Mouse (Mus musculus): ENCODE data around the gene Eif3g. TPM values are rescaled to one million over a fixed set of nuclear protein-coding genes. Genes with fewer than 3 reads are reported as not detected.

The Eif3g gene
- polyA plus RNA-seq, 1 experiment from 2014 or later: 243 TPM

- Histone ChIP-seq H3K9ac (ENCODE audit: low read depth, low read length) (no peak overlapping the region), H3K4me1 (ENCODE audit: control insufficient read depth, insufficient read depth, low read depth, low read length) (peaks cover 11% of the 10 kb centered on the region), H3K4me2 (ENCODE audit: low read length) (no peak overlapping the region), H3K4me3 (ENCODE audit: low read length) (no peak overlapping the region), H3K27me3 (replicated peaks; ENCODE audit: control insufficient read depth, insufficient read depth, low read length) (no peaks in the 10 kb centered on the region), H3K9me3 (ENCODE audit: control insufficient read depth, low read length) (no peaks in the 10 kb centered on the region), H3K27ac (ENCODE audit: low read depth, low read length) (no peak overlapping the region), H3K36me3 (ENCODE audit: control insufficient read depth, insufficient read depth, low read length) (peaks cover 52% of the 10 kb centered on the region)
- WGBS: 92% methylated on average over 5 of the region's 5 CpGs
- ATAC-seq: no peak
Observed at GRCm38 (mm10) chr9:20890411-20890810, 8.0 kb downstream of the Eif3g start.

- Histone ChIP-seq H3K9me3 (ENCODE audit: control insufficient read depth, low read length) (no peaks in the 10 kb centered on the region), H3K9ac (ENCODE audit: low read depth, low read length) (no peak overlapping the region), H3K27ac (ENCODE audit: low read depth, low read length) (no peak overlapping the region), H3K4me2 (ENCODE audit: low read length) (peak overlapping the region; percentile 21; the same call in 1 of the 2 replicates), H3K36me3 (ENCODE audit: control insufficient read depth, insufficient read depth, low read length) (peaks cover 42% of the 10 kb centered on the region), H3K4me1 (ENCODE audit: control insufficient read depth, insufficient read depth, low read depth, low read length) (peaks cover 11% of the 10 kb centered on the region), H3K4me3 (ENCODE audit: low read length) (no peak overlapping the region), H3K27me3 (replicated peaks; ENCODE audit: control insufficient read depth, insufficient read depth, low read length) (no peaks in the 10 kb centered on the region)
- no peak for ATAC-seq
- 87% methylated on average over 29 of the region's 29 CpGs for WGBS
Observed at GRCm38 (mm10) chr9:20889185-20890141, 9.0 kb downstream of the Eif3g start.

- ATAC-seq: peak; percentile 66
- peak overlapping the region; percentile 75 for H3K4me2 ChIP-seq (ENCODE audit: low read length)
- WGBS: under 1% methylated on average over 30 of the region's 30 CpGs
Observed at GRCm38 (mm10) chr9:20888386-20888765, 10.0 kb downstream of the Eif3g start.

GRCm38 (mm10) chr9:20887704-20888385, 10.6 kb downstream of the Eif3g start, which contains the start of gene Ppan:
Ppan (plus strand) TSS chr9:20888175.
- peak within 1 kb of the TSS; percentile 85 for H3K9ac ChIP-seq (ENCODE audit: low read depth, low read length)
- peak within 1 kb of the TSS; percentile 75 for H3K4me2 ChIP-seq (ENCODE audit: low read length)
- peak within 1 kb of the TSS; percentile 81 for H3K27ac ChIP-seq (ENCODE audit: low read depth, low read length)
- ATAC-seq: peak; percentile 97
- H3K4me3 ChIP-seq (ENCODE audit: low read length): peak within 1 kb of the TSS; percentile 94
- WGBS: under 1% methylated on average over 40 of the region's 43 CpGs
- H3K4me1 ChIP-seq (ENCODE audit: control insufficient read depth, insufficient read depth, low read depth, low read length): peaks cover 11% of the 10 kb centered on the region
- H3K9me3 ChIP-seq (ENCODE audit: control insufficient read depth, low read length): no peaks in the 10 kb centered on the region
- no peaks in the 10 kb centered on the region for H3K27me3 ChIP-seq (replicated peaks; ENCODE audit: control insufficient read depth, insufficient read depth, low read length)
- peaks cover 28% of the 10 kb centered on the region for H3K36me3 ChIP-seq (ENCODE audit: control insufficient read depth, insufficient read depth, low read length)

More at GRCm38 (mm10) chr9:20888386-20888765, 10.0 kb downstream of the Eif3g start:
- Histone ChIP-seq H3K9me3 (ENCODE audit: control insufficient read depth, low read length) (no peaks in the 10 kb centered on the region), H3K9ac (ENCODE audit: low read depth, low read length) (peak overlapping the region; percentile 85), H3K27ac (ENCODE audit: low read depth, low read length) (peak overlapping the region; percentile 81), H3K27me3 (replicated peaks; ENCODE audit: control insufficient read depth, insufficient read depth, low read length) (no peaks in the 10 kb centered on the region), H3K36me3 (ENCODE audit: control insufficient read depth, insufficient read depth, low read length) (peaks cover 32% of the 10 kb centered on the region), H3K4me3 (ENCODE audit: low read length) (peak overlapping the region; percentile 94), H3K4me1 (ENCODE audit: control insufficient read depth, insufficient read depth, low read depth, low read length) (peaks cover 11% of the 10 kb centered on the region)

GRCm38 (mm10) chr9:20887191-20887590, 11.2 kb downstream of the Eif3g start:
- peaks cover 11% of the 10 kb centered on the region for H3K4me1 ChIP-seq (ENCODE audit: control insufficient read depth, insufficient read depth, low read depth, low read length)
- H3K4me2 ChIP-seq (ENCODE audit: low read length): peak overlapping the region; percentile 63
- no peaks in the 10 kb centered on the region for H3K9me3 ChIP-seq (ENCODE audit: control insufficient read depth, low read length)
- 87% methylated on average over 6 of the region's 6 CpGs for WGBS
- peaks cover 25% of the 10 kb centered on the region for H3K36me3 ChIP-seq (ENCODE audit: control insufficient read depth, insufficient read depth, low read length)
- no peak overlapping the region for H3K4me3 ChIP-seq (ENCODE audit: low read length)
- ATAC-seq: no peak
- peak overlapping the region; percentile 81 for H3K27ac ChIP-seq (ENCODE audit: low read depth, low read length)
- no peak overlapping the region for H3K9ac ChIP-seq (ENCODE audit: low read depth, low read length)
- no peaks in the 10 kb centered on the region for H3K27me3 ChIP-seq (replicated peaks; ENCODE audit: control insufficient read depth, insufficient read depth, low read length)

GRCm38 (mm10) chr9:20886563-20886962, 11.9 kb downstream of the Eif3g start:
- 95% methylated on average over 2 of the region's 2 CpGs for WGBS
- peaks cover 19% of the 10 kb centered on the region for H3K36me3 ChIP-seq (ENCODE audit: control insufficient read depth, insufficient read depth, low read length)

GRCm38 (mm10) chr9:20879097-20879792, 19.2 kb downstream of the Eif3g start, which contains the start of gene Angptl6:
Angptl6 (minus strand) TSS chr9:20879727.
- no peaks in the 10 kb centered on the region for H3K36me3 ChIP-seq (ENCODE audit: control insufficient read depth, insufficient read depth, low read length)
- no peaks in the 10 kb centered on the region for H3K27me3 ChIP-seq (replicated peaks; ENCODE audit: control insufficient read depth, insufficient read depth, low read length)
- 92% methylated on average over 13 of the region's 13 CpGs for WGBS
- peak within 1 kb of the TSS; percentile 44 for H3K4me3 ChIP-seq (ENCODE audit: low read length)
- no peaks in the 10 kb centered on the region for H3K9me3 ChIP-seq (ENCODE audit: control insufficient read depth, low read length)
- ATAC-seq: no peak
- H3K27ac ChIP-seq (ENCODE audit: low read depth, low read length): peak within 1 kb of the TSS; percentile 90
- peaks cover 4% of the 10 kb centered on the region for H3K4me1 ChIP-seq (ENCODE audit: control insufficient read depth, insufficient read depth, low read depth, low read length)
- H3K4me2 ChIP-seq (ENCODE audit: low read length): peak within 1 kb of the TSS; percentile 64
- peak within 1 kb of the TSS; percentile 75 for H3K9ac ChIP-seq (ENCODE audit: low read depth, low read length)

More at GRCm38 (mm10) chr9:20886563-20886962, 11.9 kb downstream of the Eif3g start:
- no peak for ATAC-seq
- H3K4me1 ChIP-seq (ENCODE audit: control insufficient read depth, insufficient read depth, low read depth, low read length): peaks cover 11% of the 10 kb centered on the region
- no peaks in the 10 kb centered on the region for H3K9me3 ChIP-seq (ENCODE audit: control insufficient read depth, low read length)
- no peaks in the 10 kb centered on the region for H3K27me3 ChIP-seq (replicated peaks; ENCODE audit: control insufficient read depth, insufficient read depth, low read length)
- no peak overlapping the region for H3K9ac ChIP-seq (ENCODE audit: low read depth, low read length)
- H3K27ac ChIP-seq (ENCODE audit: low read depth, low read length): no peak overlapping the region
- H3K4me2 ChIP-seq (ENCODE audit: low read length): no peak overlapping the region
- H3K4me3 ChIP-seq (ENCODE audit: low read length): no peak overlapping the region

GRCm38 (mm10) chr9:20878710-20879065, 19.7 kb downstream of the Eif3g start:
- H3K4me3 ChIP-seq (ENCODE audit: low read length): peak overlapping the region; percentile 44

More at GRCm38 (mm10) chr9:20878710-20879065, 19.7 kb downstream of the Eif3g start:
- Histone ChIP-seq H3K27ac (ENCODE audit: low read depth, low read length) (peak overlapping the region; percentile 90), H3K27me3 (replicated peaks; ENCODE audit: control insufficient read depth, insufficient read depth, low read length) (no peaks in the 10 kb centered on the region), H3K4me1 (ENCODE audit: control insufficient read depth, insufficient read depth, low read depth, low read length) (peaks cover 4% of the 10 kb centered on the region), H3K9ac (ENCODE audit: low read depth, low read length) (peak overlapping the region; percentile 75), H3K36me3 (ENCODE audit: control insufficient read depth, insufficient read depth, low read length) (no peaks in the 10 kb centered on the region), H3K9me3 (ENCODE audit: control insufficient read depth, low read length) (no peaks in the 10 kb centered on the region), H3K4me2 (ENCODE audit: low read length) (peak overlapping the region; percentile 64)
- ATAC-seq: peak; percentile 3; the same call in 1 of the 2 replicates
- WGBS: 19% methylated on average over 10 of the region's 10 CpGs
